Mouse (Mus musculus): ENCODE results near the gene Zfp710. TPM values are rescaled to one million over a fixed set of nuclear protein-coding genes. Genes with fewer than 3 reads are reported as not detected.

Gene Zfp710
- polyA plus RNA-seq, 1 experiment, result 30.7 TPM

DNA sequence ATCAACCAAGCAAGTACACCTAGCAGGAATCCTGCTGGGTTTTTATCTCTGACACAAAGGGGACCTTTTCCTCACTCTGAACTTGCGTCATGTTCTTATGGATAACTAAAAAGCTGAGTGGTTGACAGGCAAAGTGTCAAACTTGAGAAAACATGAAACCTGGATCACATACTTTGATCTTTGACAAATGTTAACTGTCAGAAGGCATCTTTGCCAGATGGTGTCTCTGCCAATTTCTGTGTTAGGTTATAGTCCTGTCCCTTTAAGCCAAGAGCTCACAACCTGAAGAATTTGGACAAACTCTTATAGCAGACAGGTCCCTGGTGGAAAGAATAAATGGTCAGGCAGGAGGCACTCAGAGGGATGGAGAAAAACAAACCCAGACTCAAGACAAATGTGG, 113.8 kb downstream of the Zfp710 start:
- no peak for DNase-seq (ENCODE audit: low read depth, low spot score)
- 92% methylated on average over 1 of the region's 1 CpGs for WGBS

DNA sequence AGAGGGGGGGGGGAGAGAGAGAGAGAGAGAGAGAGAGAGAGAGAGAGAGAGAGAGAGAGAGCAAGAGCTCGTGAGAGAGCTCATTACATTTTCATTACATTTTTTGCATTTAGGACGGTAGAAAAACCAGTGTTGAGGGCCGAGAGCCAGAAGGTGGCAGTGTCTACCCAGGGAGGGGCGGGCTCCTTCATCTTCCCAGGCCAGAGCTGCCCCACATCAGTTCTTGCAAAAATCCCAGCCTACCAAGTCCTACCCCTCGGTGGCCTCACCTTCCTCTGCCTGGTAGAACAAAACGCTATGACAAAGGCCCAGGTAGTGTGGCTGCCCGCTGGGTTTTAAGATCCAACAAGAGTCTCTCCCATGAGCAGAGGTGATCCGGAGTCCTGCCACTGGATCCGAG, 116.2 kb downstream of the Zfp710 start:
- 18% methylated on average over 9 of the region's 9 CpGs for WGBS
- DNase-seq (ENCODE audit: low read depth, low spot score), result no peak

Other genes starting within 250 kb of the Zfp710 start
- gene Mesp1, start 231.0 kb upstream of the Zfp710 start, polyA plus RNA-seq (2012; rRNA removed), result 0.69 and 0.85 TPM in 2 replicates
- gene Mesp2, start 214.1 kb upstream of the Zfp710 start, polyA plus RNA-seq (2012; rRNA removed), result 0.35 and 0.64 TPM in 2 replicates
- 4,692 and 5,417 TPM in 2 replicates for gene Anpep, start 163.8 kb upstream of the Zfp710 start, polyA plus RNA-seq (2012; rRNA removed)
- 12.4 and 14.3 TPM in 2 replicates for gene Ap3s2, start 104.2 kb upstream of the Zfp710 start, polyA plus RNA-seq (2012; rRNA removed)
- 38.9 and 42.3 TPM in 2 replicates for gene Arpin, start 89.5 kb upstream of the Zfp710 start, polyA plus RNA-seq (2012; rRNA removed)
- 136 and 156 TPM in 2 replicates for gene Idh2, start 90.6 kb downstream of the Zfp710 start, polyA plus RNA-seq (2012; rRNA removed)
- 43.2 and 57.8 TPM in 2 replicates for gene Sema4b, start 162.0 kb downstream of the Zfp710 start, polyA plus RNA-seq (2012; rRNA removed)
- gene Cib1, start 208.0 kb downstream of the Zfp710 start, polyA plus RNA-seq (2012; rRNA removed), result 652 and 673 TPM in 2 replicates
- gene Gdpgp1, start 208.1 kb downstream of the Zfp710 start, polyA plus RNA-seq (2012; rRNA removed), result 3.1 and 4.7 TPM in 2 replicates
- gene Ttll13, start 221.6 kb downstream of the Zfp710 start, polyA plus RNA-seq (2012; rRNA removed), result 0.05 and 0.12 TPM in 2 replicates
- gene Ngrn, start 236.4 kb downstream of the Zfp710 start, polyA plus RNA-seq (2012; rRNA removed), result 19.0 and 21.2 TPM in 2 replicates
- 9.0 and 22.5 TPM in 2 replicates for gene Vps33b, start 244.8 kb downstream of the Zfp710 start, polyA plus RNA-seq (2012; rRNA removed)